Mouse (Mus musculus): ENCODE measurements around the gene Rbm8a. TPM values are rescaled to one million over a fixed set of nuclear protein-coding genes. Genes with fewer than 3 reads are reported as not detected.

Rbm8a gene
- polyA plus RNA-seq (2014; fragmentation: Illumina TruSeq; extraction: RNeasy Lipid Tissue Mini Kit (QIAGEN cat#74804); ENCODE audit: low read depth, low replicate concordance): 27.9 TPM

GRCm38 (mm10) chr3:96629729-96630600 is at the start of gene Rbm8a:
Rbm8a (plus strand) TSS chr3:96629933.

DNA sequence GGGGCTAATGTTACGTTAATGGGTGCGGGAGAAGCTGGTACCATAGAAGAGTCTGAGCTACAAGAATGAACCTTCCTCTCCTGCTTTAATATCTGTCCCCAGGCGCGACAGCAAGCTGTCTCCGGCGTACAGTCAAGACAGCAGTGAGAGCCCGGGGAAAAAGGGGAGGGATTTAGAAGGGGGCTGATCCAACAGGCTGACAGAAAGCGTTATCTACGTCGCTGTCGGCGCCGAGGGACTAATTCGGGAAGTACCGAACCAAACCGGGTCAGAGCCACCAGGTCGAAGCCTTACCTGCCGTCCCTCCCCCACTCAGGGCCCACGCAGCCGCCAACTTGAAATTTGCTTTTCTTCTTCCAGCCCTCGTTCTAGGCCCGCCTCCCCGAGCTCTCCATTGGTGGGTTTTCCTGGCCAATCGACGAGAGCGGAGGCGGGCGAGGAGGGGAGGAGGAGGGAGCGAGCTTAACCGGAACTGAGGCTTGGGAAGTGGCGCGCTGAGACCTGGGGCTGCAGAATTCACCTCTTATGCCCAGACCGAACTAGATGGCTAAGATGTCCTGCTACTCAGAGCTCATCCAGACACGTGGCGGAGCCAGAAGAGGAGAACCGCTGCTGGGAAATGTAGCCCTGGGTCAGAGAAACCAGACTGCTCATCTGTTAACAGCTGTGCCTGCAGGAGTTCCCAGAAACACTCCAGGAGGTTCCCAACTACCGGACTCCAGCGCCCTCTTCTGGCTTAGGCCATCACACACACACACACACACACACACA is 35.8 kb upstream of the Rbm8a start, which contains the start of gene Polr3gl:
TSS of gene Polr3gl (minus strand) at position 392 of the 771 bp plus-strand sequence.

DNA sequence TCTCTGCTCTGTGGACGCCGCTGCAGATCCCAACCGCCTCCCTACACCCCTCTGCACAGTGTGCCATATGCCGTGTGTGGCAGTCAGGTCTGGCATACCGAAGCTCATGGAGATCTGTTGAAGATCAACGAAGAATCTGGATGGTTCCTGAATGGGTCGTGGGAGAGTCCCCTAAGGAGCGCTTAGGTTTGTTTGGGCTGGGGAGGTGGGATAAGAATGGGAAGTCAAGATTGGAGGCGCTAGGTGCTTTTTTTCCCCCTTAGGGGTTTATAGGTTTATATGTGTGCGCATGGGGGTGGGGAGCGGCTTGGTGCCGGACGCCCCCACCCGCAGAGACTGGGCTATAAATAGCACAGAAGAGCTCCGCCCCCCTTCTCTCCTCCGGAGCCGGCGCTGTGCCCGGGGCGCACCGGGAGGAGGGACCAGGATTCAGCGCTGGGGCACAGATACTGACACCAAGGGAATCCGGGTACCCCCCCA is 33.5 kb upstream of the Rbm8a start, which contains the start of gene Ankrd34a:
TSS of gene Ankrd34a (plus strand) at position 409 of the 480 bp plus-strand sequence.

GRCm38 (mm10) chr3:96600639-96601250 is 29.0 kb upstream of the Rbm8a start, which contains the start of gene Lix1l:
Lix1l (plus strand) TSS chr3:96601149.

GRCm38 (mm10) chr3:96634928-96635879 is 5.5 kb downstream of the Rbm8a start, which contains the start of the genes Pex11b and Gm42957:
Pex11b (plus strand) TSS chr3:96635376.
Gm42957 (plus strand) TSS chr3:96635474.

GRCm38 (mm10) chr3:96645018-96645649 is 15.4 kb downstream of the Rbm8a start, which contains the start of gene Itga10:
Itga10 (plus strand) TSS chr3:96645584.

GRCm38 (mm10) chr3:96669727-96670468 is 40.2 kb downstream of the Rbm8a start, which contains the start of gene Ankrd35:
Ankrd35 (plus strand) TSS chr3:96670131.

Other genes starting within 250 kb of the Rbm8a start
- not detected for gene BC107364, start 177.6 kb upstream of the Rbm8a start, polyA plus RNA-seq (2014; fragmentation: Illumina TruSeq; extraction: RNeasy Lipid Tissue Mini Kit (QIAGEN cat#74804); ENCODE audit: low read depth, low replicate concordance)
- gene Hfe2, start 104.8 kb upstream of the Rbm8a start, polyA plus RNA-seq (2014; fragmentation: Illumina TruSeq; extraction: RNeasy Lipid Tissue Mini Kit (QIAGEN cat#74804); ENCODE audit: low read depth, low replicate concordance): not detected
- 292 TPM for gene Txnip, start 72.0 kb upstream of the Rbm8a start, polyA plus RNA-seq (2014; fragmentation: Illumina TruSeq; extraction: RNeasy Lipid Tissue Mini Kit (QIAGEN cat#74804); ENCODE audit: low read depth, low replicate concordance)
- gene Gm16253, start 52.9 kb upstream of the Rbm8a start, polyA plus RNA-seq (2014; fragmentation: Illumina TruSeq; extraction: RNeasy Lipid Tissue Mini Kit (QIAGEN cat#74804); ENCODE audit: low read depth, low replicate concordance): not detected
- 45.2 TPM for gene Polr3gl, start 35.8 kb upstream of the Rbm8a start, polyA plus RNA-seq (2014; fragmentation: Illumina TruSeq; extraction: RNeasy Lipid Tissue Mini Kit (QIAGEN cat#74804); ENCODE audit: low read depth, low replicate concordance)
- gene Ankrd34a, start 33.3 kb upstream of the Rbm8a start, polyA plus RNA-seq (2014; fragmentation: Illumina TruSeq; extraction: RNeasy Lipid Tissue Mini Kit (QIAGEN cat#74804); ENCODE audit: low read depth, low replicate concordance): not detected
- gene Lix1l, start 28.8 kb upstream of the Rbm8a start, polyA plus RNA-seq (2014; fragmentation: Illumina TruSeq; extraction: RNeasy Lipid Tissue Mini Kit (QIAGEN cat#74804); ENCODE audit: low read depth, low replicate concordance): 8.7 TPM
- gene Pex11b, start 5.4 kb downstream of the Rbm8a start, polyA plus RNA-seq (2014; fragmentation: Illumina TruSeq; extraction: RNeasy Lipid Tissue Mini Kit (QIAGEN cat#74804); ENCODE audit: low read depth, low replicate concordance): 18.2 TPM
- gene Gm42957, start 5.5 kb downstream of the Rbm8a start, polyA plus RNA-seq (2014; fragmentation: Illumina TruSeq; extraction: RNeasy Lipid Tissue Mini Kit (QIAGEN cat#74804); ENCODE audit: low read depth, low replicate concordance): not detected
- gene Itga10, start 15.7 kb downstream of the Rbm8a start, polyA plus RNA-seq (2014; fragmentation: Illumina TruSeq; extraction: RNeasy Lipid Tissue Mini Kit (QIAGEN cat#74804); ENCODE audit: low read depth, low replicate concordance): 0.16 TPM
- not detected for gene Ankrd35, start 40.2 kb downstream of the Rbm8a start, polyA plus RNA-seq (2014; fragmentation: Illumina TruSeq; extraction: RNeasy Lipid Tissue Mini Kit (QIAGEN cat#74804); ENCODE audit: low read depth, low replicate concordance)
- gene Pias3, start 66.5 kb downstream of the Rbm8a start, polyA plus RNA-seq (2014; fragmentation: Illumina TruSeq; extraction: RNeasy Lipid Tissue Mini Kit (QIAGEN cat#74804); ENCODE audit: low read depth, low replicate concordance): 2.7 TPM
- not detected for gene Nudt17, start 78.6 kb downstream of the Rbm8a start, polyA plus RNA-seq (2014; fragmentation: Illumina TruSeq; extraction: RNeasy Lipid Tissue Mini Kit (QIAGEN cat#74804); ENCODE audit: low read depth, low replicate concordance)
- 15.2 TPM for gene Polr3c, start 97.7 kb downstream of the Rbm8a start, polyA plus RNA-seq (2014; fragmentation: Illumina TruSeq; extraction: RNeasy Lipid Tissue Mini Kit (QIAGEN cat#74804); ENCODE audit: low read depth, low replicate concordance)
- gene Rnf115, start 97.7 kb downstream of the Rbm8a start, polyA plus RNA-seq (2014; fragmentation: Illumina TruSeq; extraction: RNeasy Lipid Tissue Mini Kit (QIAGEN cat#74804); ENCODE audit: low read depth, low replicate concordance): 108 TPM
- gene Pdzk1, start 199.4 kb downstream of the Rbm8a start, polyA plus RNA-seq (2014; fragmentation: Illumina TruSeq; extraction: RNeasy Lipid Tissue Mini Kit (QIAGEN cat#74804); ENCODE audit: low read depth, low replicate concordance): 451 TPM
- not detected for gene Cd160, start 199.4 kb downstream of the Rbm8a start, polyA plus RNA-seq (2014; fragmentation: Illumina TruSeq; extraction: RNeasy Lipid Tissue Mini Kit (QIAGEN cat#74804); ENCODE audit: low read depth, low replicate concordance)

Measured in kidney, adult 10 weeks (tissue).